Mouse (Mus musculus) common myeloid progenitor, adult 5-6 weeks (primary cell): Measurements from ENCODE around the gene Il4ra. TPM values are rescaled to one million over a fixed set of nuclear protein-coding genes. Genes with fewer than 3 reads are reported as not detected.

ENCODE experiments used
- ATAC-seq: replicated peaks from 2 replicates; pipeline ENCODE4 v1.8.0; 2016; ENCODE audit warnings: low read depth, mild to moderate bottlenecking, moderate TSS enrichment, inconsistent platforms; ENCODE audit not compliant: poor library complexity, severe bottlenecking
- total RNA-seq: library from RNA; stranded (forward); fragments of 200-1000, 187-1606 nt; gene quantifications from 2 replicates; pipeline ENCODE4 v1.2.3, GENCODE M21; 2017

Gene Il4ra
- total RNA-seq, 1 experiment from 2014 or later = 21.2 TPM

DNA sequence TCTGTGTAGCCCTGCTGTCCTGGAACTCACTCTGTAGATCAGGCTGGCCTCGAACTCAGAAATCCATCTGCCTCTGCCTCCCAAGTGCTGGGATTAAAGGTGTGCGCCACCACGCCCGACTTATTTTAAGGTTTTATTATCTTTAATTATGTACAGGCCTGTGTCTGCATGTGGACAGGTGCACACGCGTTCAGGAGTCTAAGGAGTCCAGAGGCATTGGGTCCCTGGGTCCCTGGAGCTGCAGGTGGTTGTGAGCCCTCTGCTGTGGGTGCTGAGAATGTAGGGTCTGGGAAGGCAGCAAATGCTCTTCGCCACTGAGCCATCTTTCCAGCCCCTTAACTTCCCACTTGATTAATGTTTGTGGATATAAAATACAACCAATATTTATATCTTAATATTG is 63.5 kb downstream of the Il4ra start:
- ATAC-seq = no peak

GRCm38 (mm10) chr7:125618016-125618415 is 66.1 kb downstream of the Il4ra start:
- ATAC-seq = peak; percentile 46

DNA sequence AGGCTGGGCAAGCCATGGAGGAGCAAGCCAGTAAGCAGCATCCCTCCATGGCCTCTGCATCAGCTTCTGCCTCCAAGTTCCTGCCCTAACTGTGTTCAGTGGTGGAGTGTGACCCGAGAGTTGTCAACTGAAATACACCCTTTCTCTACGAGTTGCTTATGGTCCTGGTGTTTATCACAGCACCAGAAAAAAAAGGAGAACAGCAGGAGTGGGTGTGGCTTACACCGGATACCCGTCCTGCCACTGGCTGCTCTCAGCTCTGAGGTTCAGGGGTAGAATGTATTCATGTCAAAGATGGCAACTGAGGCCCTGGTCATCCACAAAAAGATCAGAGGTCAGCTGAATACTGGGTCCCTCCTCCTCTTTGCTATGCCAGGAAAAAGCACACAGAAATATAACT is 68.2 kb downstream of the Il4ra start:
- no peak for ATAC-seq

GRCm38 (mm10) chr7:125622741-125623685 is 71.1 kb downstream of the Il4ra start:
- ATAC-seq = no peak

DNA sequence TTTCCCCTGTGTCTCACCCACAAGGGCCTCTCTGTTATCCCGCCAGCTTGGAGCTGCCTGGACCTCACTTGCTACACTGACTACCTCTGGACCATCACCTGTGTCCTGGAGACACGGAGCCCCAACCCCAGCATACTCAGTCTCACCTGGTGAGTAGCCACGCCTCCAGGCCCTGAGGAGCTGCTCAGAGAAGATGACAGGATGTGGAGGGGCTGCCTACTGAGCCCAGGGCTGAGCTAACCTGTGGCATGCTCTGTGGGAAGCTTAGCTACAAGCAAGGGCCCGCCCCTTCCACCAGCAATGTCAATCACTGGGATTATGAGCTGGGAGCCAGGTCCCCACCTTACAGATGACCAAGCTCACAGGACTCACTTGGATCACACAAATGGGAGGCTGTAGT is 73.3 kb downstream of the Il4ra start:
- no peak for ATAC-seq

GRCm38 (mm10) chr7:125625829-125626228 is 73.9 kb downstream of the Il4ra start:
- ATAC-seq = no peak

Other genes with a start within 250 kb of the Il4ra start
- 6.1 and 6.9 TPM in 2 replicates for gene Kdm8, start 107.4 kb upstream of the Il4ra start, total RNA-seq
- 75.2 and 99.7 TPM in 2 replicates for gene Nsmce1, start 60.5 kb upstream of the Il4ra start, total RNA-seq
- gene Il21r, start 51.3 kb downstream of the Il4ra start, total RNA-seq = 3.3 TPM in 2 replicates
- 33.7 and 52.9 TPM in 2 replicates for gene Gtf3c1, start 155.7 kb downstream of the Il4ra start, total RNA-seq
- 8.6 and 13.2 TPM in 2 replicates for gene D430042O09Rik, start 155.8 kb downstream of the Il4ra start, total RNA-seq